Mouse (Mus musculus): ENCODE results near the gene Sprr2i.

Sprr2i gene

GRCm38 (mm10) chr3:92407691-92408090 is at the start of gene Sprr2i:
Gene Sprr2i, plus strand, starts transcription at chr3:92407991.
- no peak for DNase-seq (ENCODE audit: extremely low spot score)

DNA sequence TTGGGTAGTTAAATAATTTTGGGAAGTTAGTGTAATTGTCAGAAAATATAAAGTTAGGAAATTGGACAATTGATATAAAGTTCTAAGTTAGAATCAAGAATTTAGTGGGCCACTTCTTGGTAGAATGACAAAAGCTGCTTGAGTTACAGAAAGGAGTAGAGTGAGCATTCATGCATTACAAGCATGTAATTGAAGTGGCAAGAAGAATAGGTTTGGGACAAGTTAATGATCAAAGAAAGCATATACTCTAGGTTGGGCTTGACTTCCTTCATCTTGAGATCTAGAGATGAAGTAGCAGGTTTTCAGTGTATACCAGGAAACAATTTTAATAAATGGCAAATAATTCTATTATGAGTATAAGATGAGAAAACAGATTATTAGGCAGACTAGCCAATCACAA is 46.2 kb upstream of the Sprr2i start:
- no peak for DNase-seq (ENCODE audit: extremely low spot score)

DNA sequence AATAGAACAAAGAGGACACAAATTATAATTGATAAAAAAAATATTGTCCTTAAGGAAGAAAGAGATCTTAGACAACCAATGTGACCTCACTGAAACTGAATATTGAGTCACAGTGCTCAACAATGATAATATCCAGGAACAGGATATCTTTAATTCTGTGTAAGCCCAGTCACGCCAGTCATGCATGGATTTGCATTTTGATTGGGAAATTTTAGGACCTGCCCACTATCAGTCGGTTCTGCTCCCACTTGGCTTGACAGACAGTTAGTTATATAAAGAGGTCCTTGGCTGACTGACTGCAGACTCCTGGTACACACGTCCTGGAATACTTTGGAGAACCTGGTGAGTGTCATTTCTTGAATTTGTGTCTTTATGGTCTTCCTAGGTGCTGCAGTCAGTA is 42.9 kb upstream of the Sprr2i start, which contains the start of gene Sprr2f:
Gene Sprr2f (plus strand): TSS at position 301 of the 400 bp plus-strand sequence.
- DNase-seq (ENCODE audit: extremely low spot score), result no peak

DNA sequence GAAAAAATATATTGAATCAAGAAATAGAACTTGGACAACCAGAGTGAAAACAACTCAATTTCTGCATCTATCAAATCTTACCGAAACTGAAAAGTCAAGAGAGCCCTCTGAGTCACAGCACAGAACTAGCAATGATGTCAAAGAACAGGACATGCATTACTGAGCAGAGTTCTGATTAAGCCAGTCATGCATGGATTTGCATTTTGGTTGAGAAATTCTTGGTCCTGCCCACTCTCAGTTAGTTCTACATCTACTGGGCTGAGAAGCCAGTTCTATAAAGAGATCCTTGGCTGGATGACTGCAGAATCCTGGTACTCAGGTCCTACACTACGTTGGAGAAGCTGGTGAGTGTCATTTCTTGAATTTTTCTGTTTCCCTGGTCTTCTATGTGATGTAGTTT is 34.2 kb upstream of the Sprr2i start:
- no peak for DNase-seq (ENCODE audit: extremely low spot score)

DNA sequence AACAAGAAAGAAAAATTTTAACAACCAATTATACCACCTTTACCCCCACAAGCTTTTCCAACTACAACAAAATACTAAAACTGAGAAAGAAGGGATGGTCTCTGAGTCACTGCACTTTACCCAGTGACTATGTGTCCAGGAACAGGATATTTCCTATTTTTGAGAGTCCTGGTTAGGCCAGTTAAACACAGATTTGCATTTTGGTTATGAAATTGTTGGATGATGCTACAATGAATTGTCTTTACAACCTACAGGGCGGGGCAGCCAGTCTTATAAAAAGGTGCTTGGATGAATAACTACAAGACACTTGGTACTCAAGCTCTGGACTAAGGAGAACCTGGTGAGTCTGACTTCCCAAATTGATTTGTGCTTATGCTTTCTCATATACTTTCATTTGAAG is 22.4 kb upstream of the Sprr2i start, which contains the start of gene Sprr2h:
Gene Sprr2h (plus strand): TSS at position 301 of the 400 bp plus-strand sequence.
- DNase-seq (ENCODE audit: extremely low spot score), result no peak

DNA sequence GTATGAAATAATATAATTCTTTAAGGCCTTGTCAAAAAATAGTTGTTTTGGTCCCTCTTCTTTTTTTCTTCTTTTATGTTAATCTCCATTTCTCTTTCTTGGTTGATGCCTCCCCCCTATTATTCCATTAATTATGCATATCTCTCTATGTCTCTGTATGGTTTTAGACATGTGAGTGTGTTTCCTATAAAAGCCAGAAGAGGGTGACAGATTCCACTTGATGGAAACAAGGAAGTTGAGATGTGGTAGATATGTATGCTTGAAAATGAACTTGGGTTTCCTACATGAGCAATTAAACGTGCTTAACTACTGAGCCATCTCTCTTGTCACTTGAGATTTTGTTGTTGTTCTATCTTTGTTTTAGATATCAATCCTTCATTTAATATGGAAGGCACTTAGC is 13.5 kb upstream of the Sprr2i start:
- DNase-seq (ENCODE audit: extremely low spot score), result no peak

GRCm38 (mm10) chr3:92417782-92418181 is 10.0 kb downstream of the Sprr2i start, which contains the start of gene Sprr2j-ps:
Gene Sprr2j-ps, plus strand, starts transcription at chr3:92418082.
- no peak for DNase-seq (ENCODE audit: extremely low spot score)

DNA sequence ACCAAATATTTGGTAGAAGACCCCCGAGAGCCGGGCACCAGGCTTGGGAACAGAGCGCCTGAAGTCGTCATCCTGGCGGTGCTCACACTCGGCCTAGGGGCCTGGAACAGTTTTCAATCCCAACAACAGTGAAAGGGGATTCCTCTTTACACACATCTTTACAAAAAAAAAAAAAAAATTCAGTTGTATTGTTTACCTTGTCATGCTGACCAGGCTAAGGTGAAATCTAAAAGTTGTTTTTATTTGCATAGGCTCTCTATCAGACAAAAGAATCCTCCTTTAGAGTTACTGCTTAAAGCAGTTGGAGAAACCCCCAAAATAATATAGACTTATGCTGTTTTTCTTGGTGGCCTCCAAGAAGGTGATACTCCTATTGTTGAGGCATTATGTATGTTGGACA is 21.5 kb downstream of the Sprr2i start, which contains the start of gene Gm9774:
Gene Gm9774 (minus strand): TSS at position 101 of the 400 bp plus-strand sequence.
- DNase-seq (ENCODE audit: extremely low spot score), result no peak

GRCm38 (mm10) chr3:92432282-92432681 is 24.5 kb downstream of the Sprr2i start, which contains the start of gene Sprr2k:
Gene Sprr2k, plus strand, starts transcription at chr3:92432582.
- no peak for DNase-seq (ENCODE audit: extremely low spot score)

DNA sequence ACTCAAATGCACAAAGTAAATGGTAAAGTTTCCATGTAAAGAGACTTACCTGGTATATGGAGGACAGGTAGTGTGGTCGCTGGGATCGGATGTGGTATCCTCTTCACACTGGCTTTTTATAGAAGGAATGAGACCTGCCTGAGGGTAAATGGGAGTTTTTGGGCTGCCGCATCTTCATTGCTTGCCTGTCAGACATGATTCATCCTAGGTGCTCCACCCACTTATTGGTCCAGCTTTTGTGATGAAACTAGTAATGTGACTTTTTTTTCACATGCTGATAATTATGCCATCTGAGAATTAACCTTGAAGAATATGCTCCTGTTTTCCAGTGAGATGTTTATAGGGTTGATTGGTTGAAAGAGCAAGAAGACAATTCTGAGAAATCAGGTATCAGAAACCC is 30.9 kb downstream of the Sprr2i start, which contains the start of gene Sprr1b:
Gene Sprr1b (minus strand): TSS at position 101 of the 400 bp plus-strand sequence.
- DNase-seq (ENCODE audit: extremely low spot score), result no peak

- no peak for DNase-seq (ENCODE audit: extremely low spot score)
Measured at GRCm38 (mm10) chr3:92440177-92440576, 32.4 kb downstream of the Sprr2i start.

GRCm38 (mm10) chr3:92455151-92455550 is 47.4 kb downstream of the Sprr2i start:
- DNase-seq (ENCODE audit: extremely low spot score), result no peak

DNA sequence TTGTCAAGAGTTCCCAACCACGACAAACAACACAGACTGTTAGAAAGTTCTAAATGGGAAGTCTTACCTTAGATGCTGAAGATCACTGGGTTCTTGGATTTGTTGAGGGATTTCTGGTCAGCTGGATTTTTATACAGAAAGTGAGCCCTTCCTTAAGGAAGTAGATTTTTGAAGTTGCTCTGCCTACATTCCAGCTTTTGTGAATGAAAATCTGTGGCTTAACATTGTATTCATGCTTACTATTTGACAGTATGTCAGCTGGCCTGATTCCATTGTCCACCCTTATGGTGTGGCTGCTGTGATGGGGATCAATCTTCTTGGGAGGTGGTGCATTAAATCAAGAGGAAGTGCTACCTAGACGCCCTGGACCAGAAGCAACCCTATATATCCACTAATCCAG is 50.8 kb downstream of the Sprr2i start, which contains the start of gene Sprr3:
Gene Sprr3 (minus strand): TSS at position 101 of the 400 bp plus-strand sequence.
- no peak for DNase-seq (ENCODE audit: extremely low spot score)
